Mouse (Mus musculus) heart, postnatal 0 days (tissue): ENCODE results near the gene Fundc1. TPM values are rescaled to one million over a fixed set of nuclear protein-coding genes. Genes with fewer than 3 reads are reported as not detected.

Experiments
- ATAC-seq: fragments of 200-750 bp; cut with Nextera tagmentation; 2 replicates; pipeline ENCODE4 v1.8.0; 2017; ENCODE audit warnings: low read depth, moderate number of reproducible peaks, moderate library complexity; ENCODE audit not compliant: insufficient read depth
- DNase-seq: peaks from one replicate; pipeline ENCODE4 v3.0.0-alpha.2; 2016; ENCODE audit warnings: low spot score
- H3K27ac ChIP-seq: fragments of 300-500 bp; sonication (generic); 2 replicates; pipeline ENCODE4 v1.5.1; 2014; ENCODE audit warnings: low read depth, mild to moderate bottlenecking
- H3K27me3 ChIP-seq: fragments of 300-500 bp; sonication (generic); 2 replicates; pipeline ENCODE4 v1.6.1; 2014; ENCODE audit warnings: low read length, mixed read lengths; ENCODE audit not compliant: control insufficient read depth, insufficient read depth
- H3K36me3 ChIP-seq: fragments of 300-500 bp; sonication (generic); replicated peaks from 2 replicates; pipeline ENCODE4 v1.6.1; 2014; ENCODE audit warnings: low read length, mixed read lengths; ENCODE audit not compliant: control insufficient read depth, insufficient read depth
- H3K4me1 ChIP-seq: fragments of 300-500 bp; sonication (generic); 2 replicates; pipeline ENCODE4 v1.6.1; 2014; ENCODE audit warnings: antibody characterized with exemption; ENCODE audit not compliant: control insufficient read depth, insufficient read depth
- H3K4me2 ChIP-seq: fragments of 300-500 bp; sonication (generic); 2 replicates; pipeline ENCODE4 v1.6.1; 2014; ENCODE audit warnings: low read depth, mild to moderate bottlenecking, low read length, moderate library complexity
- H3K4me3 ChIP-seq: fragments of 300-500 bp; sonication (generic); 2 replicates; pipeline ENCODE4 v1.5.1; 2014; ENCODE audit warnings: low read depth, low read length
- H3K9ac ChIP-seq: fragments of 300-500 bp; sonication (generic); replicated peaks from 2 replicates; pipeline ENCODE4 v1.6.1; 2014; ENCODE audit warnings: low read depth, low read length, mixed read lengths
- H3K9me3 ChIP-seq: fragments of 300-500 bp; sonication (generic); replicated peaks from 2 replicates; pipeline ENCODE4 v1.6.1; 2016; ENCODE audit warnings: low read length; ENCODE audit not compliant: control insufficient read depth
- CTCF ChIP-seq: IDR thresholded peaks from 2 replicates; pipeline ENCODE4 v1.5.1; 2016; ENCODE audit warnings: antibody characterized with exemption, control low read depth, low read depth
- EP300 ChIP-seq: IDR thresholded peaks from 2 replicates; pipeline ENCODE4 v1.6.1; 2016; ENCODE audit warnings: antibody characterized with exemption, low read depth
- WGBS: fragments of 180-500 bp; shearing (Covaris S2); extraction: QIAGEN DNeasy Blood & Tissue Kit; methylation state at CpG from one replicate; pipeline ENCODE4 v1.1.7; 2014; 5-methylcytosine and 5-hydroxymethylcytosine counted together
- polyA plus RNA-seq: library from polyadenylated mRNA; unstranded; fragments of >200 nt; fragmentation: Nextera tagmentation; extraction: Ambion mirVana; gene quantifications from 2 replicates; pipeline ENCODE4 v1.2.1, GENCODE M21; 2015
- total RNA-seq: library from RNA; depleted of rRNA; stranded (reverse); fragments of >200 nt; gene quantifications from 2 replicates; pipeline ENCODE4 v1.2.3, GENCODE M21; 2014; ENCODE audit warnings: low replicate concordance

Gene Fundc1
- total and polyA plus RNA-seq, 2 experiments from 2014 or later = 18.5 to 36.3 TPM

DNA sequence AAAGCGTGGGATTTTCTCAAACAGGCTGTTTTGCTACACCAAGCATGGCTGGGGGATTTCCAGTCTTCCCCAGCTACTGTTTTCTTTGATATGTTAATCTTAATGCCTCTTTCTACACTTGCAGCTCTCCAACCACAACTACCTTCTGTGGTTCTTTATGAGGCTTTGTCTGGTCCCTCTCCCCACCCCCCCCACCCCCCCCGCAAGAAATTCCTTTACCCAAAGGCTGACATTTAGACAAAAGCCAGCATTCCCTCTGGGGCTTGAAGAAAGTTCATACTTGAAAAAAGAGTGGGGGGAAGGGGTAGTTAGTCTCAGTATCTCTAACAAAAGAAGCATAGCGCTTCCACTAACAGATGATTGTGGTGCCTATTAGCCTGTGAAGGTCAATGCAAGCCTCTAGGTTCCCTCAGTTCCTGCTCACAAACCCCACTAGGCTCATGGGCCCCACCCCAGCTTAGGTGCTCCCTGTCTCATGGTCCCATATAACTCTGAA lies 50.9 kb downstream of the Fundc1 start:
- Histone ChIP-seq H3K9me3 (no peaks in the 10 kb centered on the region), H3K4me1 (no peaks in the 10 kb centered on the region), H3K27ac (no peak overlapping the region), H3K36me3 (no peaks in the 10 kb centered on the region), H3K27me3 (no peaks in the 10 kb centered on the region), H3K9ac (no peak overlapping the region), H3K4me2 (no peak overlapping the region), H3K4me3 (no peak overlapping the region)
- ATAC-seq = no peak
- 23% methylated on average over 3 of the region's 3 CpGs for WGBS
- no peak for DNase-seq
- TF ChIP-seq CTCF (no peak), EP300 (no peak)

DNA sequence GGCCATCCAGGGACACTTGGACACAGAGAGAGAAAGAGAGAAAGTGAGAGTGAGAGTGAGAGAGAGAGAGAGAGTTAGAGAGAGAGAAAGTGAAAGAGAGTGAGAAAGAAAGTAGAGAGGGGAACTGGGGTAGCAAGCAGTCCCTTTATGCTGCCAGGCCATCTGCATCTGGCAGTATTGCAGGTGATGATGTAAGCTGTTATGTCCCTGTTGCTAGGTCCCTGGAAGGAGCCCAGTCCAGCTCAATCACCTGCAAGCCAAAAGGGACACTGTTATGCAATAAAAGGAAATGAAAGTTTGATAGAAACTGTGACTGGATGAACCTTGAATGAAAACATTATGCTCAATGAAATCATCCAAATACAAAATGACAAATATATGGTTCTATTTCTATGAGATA lies 52.0 kb downstream of the Fundc1 start:
- Histone ChIP-seq H3K9ac (no peak overlapping the region), H3K4me3 (no peak overlapping the region), H3K4me2 (no peak overlapping the region), H3K4me1 (no peaks in the 10 kb centered on the region), H3K27me3 (no peaks in the 10 kb centered on the region), H3K36me3 (no peaks in the 10 kb centered on the region), H3K27ac (no peak overlapping the region), H3K9me3 (no peaks in the 10 kb centered on the region)
- DNase-seq (no peak), ATAC-seq (no peak)
- TF ChIP-seq CTCF = no peak

DNA sequence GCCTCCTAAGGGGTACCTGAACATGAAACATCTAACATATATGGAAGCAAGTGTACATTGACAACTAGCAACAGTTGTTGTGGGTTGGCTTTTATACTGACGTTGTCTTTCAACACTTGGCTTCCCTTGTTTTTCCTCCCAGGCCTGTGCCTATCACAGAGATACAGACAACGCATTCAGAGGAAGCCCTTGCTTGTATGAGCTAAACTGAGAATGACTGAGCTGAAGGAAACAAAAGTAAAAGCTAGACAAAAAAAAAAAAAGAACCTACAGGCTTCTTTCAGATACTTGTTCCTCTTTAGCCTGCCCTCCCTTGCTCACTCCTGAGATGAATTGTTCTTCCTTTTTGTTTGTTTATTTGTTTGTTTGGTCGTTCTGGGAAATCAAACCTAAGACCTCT lies 58.1 kb downstream of the Fundc1 start:
- no peaks in the 10 kb centered on the region for H3K9me3 ChIP-seq
- H3K4me1 ChIP-seq = peaks cover 5% of the 10 kb centered on the region; the same call in 1 of the 2 replicates
- no peak overlapping the region for H3K9ac ChIP-seq
- H3K36me3 ChIP-seq = no peaks in the 10 kb centered on the region
- DNase-seq = no peak
- TF ChIP-seq EP300 (no peak), CTCF (no peak)
- H3K27ac ChIP-seq = no peak overlapping the region
- no peak for ATAC-seq
- no peak overlapping the region for H3K4me2 ChIP-seq
- no peak overlapping the region for H3K4me3 ChIP-seq
- WGBS = 43% methylated on average over 3 of the region's 3 CpGs
- H3K27me3 ChIP-seq = no peaks in the 10 kb centered on the region

DNA sequence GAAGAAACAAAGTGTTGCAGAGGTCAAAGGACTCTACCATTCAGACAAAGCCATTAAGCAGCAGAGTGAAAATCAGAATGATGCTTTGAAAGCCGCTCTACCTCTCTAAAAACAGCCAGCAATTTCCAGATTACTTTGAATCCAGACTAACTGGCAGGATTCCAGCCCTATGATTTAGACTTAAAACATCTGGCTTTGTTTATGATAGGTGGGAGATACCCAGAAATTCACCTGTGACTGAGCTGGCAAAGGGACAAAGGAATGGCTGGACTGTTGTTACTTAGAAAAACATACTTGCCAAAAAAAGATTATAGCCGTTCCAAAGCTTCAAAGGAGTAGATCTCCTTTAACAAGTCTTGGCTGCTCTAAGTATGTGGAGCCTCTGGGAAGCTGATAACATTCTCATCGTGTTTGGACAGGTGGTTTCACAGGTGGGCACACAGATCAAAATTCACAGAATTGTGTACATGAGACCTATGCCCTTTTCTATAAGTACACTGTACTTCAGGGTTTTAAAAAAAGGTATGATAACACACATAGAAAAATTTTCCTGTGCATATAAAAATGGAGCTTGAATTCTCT lies 60.0 kb downstream of the Fundc1 start:
- Histone ChIP-seq H3K4me3 (no peak overlapping the region), H3K27ac (no peak overlapping the region), H3K4me2 (no peak overlapping the region), H3K36me3 (no peaks in the 10 kb centered on the region), H3K9ac (no peak overlapping the region), H3K4me1 (peaks cover 5% of the 10 kb centered on the region; the same call in 1 of the 2 replicates), H3K9me3 (no peaks in the 10 kb centered on the region), H3K27me3 (no peaks in the 10 kb centered on the region)
- WGBS = 32% methylated on average over 3 of the region's 3 CpGs
- ATAC-seq = no peak
- TF ChIP-seq EP300 (no peak), CTCF (no peak)
- DNase-seq = no peak
